Mouse (Mus musculus) cerebral cortex, adult 2 months (tissue): ENCODE data around the gene Plekhb2.

Experiments
- WGBS: fragments of 180-500 bp; shearing (Covaris S2); methylation state at CpG from one replicate; pipeline ENCODE4 v1.1.7; 2018; 5-methylcytosine and 5-hydroxymethylcytosine counted together

Gene Plekhb2

DNA sequence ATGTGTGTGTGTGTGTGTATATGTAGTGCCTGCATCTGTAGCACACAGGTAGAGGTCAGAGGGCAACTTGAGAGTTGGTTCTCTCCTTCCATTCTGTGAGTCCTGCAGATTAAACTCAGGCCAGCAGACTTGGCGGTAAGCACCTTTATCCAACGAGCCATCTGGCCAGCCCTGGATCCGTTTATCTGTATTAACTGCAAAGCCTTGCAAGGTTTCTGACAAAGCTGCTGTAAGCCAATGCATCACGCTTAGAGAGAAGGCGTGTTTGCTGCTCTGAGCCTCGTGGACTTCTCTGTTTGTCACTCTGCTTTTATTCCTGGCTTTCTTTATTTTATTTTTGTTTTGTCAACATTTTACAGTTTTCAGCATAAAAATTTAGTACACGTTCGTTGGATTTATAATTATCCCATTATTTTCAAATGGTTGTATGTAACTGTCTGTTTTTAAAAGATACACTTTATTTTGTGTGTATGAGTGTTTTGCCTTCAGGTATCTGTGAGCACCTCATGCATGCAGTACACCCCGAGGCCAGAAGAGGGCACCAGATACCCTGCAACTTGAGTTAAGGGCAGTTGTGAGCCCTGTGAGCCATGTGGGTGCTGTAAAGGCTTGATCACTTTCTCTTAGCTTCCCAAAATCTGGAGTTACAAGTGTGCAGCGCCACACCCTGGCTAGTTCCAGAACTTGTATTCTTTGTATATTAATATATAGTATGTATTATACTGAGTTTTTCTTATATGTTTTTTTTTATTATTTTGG, 17.2 kb downstream of the Plekhb2 start:
- WGBS, result 54% methylated on average over 10 of the region's 10 CpGs

DNA sequence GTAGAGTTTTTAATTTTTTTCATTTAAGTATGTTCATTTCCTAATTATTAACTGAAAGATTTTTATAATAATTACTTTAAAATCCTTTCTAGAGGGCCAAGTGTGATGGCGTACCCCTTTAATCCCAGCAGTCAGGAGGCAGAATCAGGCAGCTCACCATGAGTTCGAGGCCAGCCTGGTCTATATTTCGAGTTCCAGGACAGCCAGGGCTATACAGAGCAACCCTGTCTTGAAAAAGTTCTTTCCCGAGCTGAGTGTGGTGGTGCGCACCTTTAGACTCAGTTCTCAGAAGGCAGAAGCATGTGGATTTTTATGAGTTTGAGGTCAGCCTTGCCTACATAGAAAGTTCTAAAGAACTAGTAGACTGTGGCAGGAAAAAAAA, 17.8 kb downstream of the Plekhb2 start:
- 96% methylated on average over 5 of the region's 5 CpGs for WGBS

DNA sequence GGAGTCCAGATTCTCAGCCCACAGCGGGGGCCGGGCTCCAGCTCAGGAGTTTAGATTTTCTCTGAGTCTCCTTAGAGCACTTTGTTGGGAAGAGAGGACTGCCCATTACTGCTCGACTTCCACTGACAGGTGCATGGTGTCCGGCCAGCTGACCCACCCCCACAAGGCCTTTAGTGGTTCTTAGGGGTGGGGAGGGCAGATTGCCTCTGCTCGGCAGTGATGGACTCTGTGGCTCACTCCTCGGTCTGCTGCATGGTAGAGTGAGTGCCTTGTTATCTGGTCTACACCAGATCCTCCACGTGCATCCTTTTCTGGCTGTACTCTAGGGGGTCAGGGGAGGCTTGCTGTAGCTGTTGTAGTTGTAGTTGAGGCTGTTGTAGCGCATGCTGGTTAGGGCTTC, 18.6 kb downstream of the Plekhb2 start:
- WGBS, result 92% methylated on average over 8 of the region's 8 CpGs

DNA sequence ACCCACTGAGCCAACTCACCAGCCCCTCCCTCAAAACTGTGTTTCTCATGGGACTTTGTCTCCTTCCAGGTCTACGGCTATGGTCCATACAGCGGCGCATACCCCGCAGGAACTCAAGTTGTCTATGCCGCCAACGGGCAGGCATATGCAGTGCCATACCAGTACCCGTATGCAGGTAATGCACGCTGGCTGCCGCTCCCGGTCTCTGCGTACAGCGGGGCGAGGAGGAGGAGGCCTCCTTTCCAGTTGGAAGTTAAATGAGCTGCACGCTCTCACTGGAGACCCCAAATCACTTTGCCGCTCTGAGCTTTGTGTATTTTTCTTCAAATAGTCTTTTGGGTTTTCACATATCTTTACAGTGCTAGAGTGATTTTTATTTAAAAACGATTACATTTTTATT, 19.5 kb downstream of the Plekhb2 start:
- WGBS, result 98% methylated on average over 16 of the region's 16 CpGs

DNA sequence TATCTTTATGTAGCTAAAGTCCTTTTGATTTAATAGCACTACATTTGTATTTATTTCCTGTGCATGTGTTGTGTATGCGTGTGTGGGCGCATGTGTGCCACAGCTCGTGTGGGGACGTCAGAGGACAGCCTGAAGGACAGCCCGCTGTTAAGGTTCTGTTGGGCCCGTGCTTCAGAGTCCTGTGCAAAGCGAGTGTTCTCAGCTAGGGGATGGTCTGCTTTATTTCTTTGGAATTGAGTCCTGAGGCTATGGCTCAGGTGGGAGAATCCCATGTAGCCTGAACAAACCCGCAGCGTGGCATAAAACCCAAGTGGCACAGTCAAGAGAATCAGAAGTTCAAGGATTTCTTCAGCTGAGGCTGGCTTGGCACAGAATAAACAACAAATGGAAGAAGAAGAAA, 21.4 kb downstream of the Plekhb2 start:
- WGBS, result 93% methylated on average over 9 of the region's 9 CpGs

DNA sequence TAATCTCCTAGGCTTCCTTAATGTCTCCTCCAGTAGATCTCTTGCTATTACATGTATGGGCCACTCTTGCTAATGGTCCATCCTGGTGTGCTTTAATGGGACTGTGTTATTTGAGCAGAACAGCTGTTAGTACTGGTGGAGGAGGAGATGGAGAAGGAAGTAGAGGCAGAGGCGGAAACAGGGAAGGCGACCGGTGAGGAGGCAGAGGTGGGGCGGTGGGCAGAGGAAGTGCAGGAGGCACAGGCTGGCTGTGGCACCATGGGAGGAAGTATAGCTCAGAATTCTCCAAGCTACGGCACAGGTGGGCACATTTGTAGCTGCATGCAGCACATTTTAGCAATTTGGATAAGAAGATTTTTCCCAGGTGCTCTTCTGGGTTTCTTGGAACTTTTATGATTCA, 23.8 kb downstream of the Plekhb2 start:
- 64% methylated on average over 5 of the region's 5 CpGs for WGBS

DNA sequence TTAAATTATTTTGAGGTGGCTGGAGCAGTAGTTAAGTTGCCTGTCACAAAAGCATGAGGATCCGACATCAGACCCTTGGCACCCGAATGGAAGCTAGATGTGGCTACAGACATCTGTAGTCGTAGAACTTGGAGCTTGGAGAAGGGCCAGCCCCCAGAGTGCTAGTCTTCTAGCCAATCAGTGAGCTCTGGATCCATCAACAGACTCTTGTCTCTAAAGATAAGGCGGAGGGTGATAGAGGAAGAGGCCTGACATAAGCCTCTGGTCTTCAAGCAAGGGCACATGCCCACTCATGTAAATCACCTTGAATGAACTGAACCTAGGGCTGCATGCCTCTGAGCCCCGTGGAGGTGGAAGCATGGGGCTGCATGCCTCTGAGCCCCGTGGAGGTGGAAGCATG, 29.8 kb downstream of the Plekhb2 start:
- 72% methylated on average over 6 of the region's 6 CpGs for WGBS

DNA sequence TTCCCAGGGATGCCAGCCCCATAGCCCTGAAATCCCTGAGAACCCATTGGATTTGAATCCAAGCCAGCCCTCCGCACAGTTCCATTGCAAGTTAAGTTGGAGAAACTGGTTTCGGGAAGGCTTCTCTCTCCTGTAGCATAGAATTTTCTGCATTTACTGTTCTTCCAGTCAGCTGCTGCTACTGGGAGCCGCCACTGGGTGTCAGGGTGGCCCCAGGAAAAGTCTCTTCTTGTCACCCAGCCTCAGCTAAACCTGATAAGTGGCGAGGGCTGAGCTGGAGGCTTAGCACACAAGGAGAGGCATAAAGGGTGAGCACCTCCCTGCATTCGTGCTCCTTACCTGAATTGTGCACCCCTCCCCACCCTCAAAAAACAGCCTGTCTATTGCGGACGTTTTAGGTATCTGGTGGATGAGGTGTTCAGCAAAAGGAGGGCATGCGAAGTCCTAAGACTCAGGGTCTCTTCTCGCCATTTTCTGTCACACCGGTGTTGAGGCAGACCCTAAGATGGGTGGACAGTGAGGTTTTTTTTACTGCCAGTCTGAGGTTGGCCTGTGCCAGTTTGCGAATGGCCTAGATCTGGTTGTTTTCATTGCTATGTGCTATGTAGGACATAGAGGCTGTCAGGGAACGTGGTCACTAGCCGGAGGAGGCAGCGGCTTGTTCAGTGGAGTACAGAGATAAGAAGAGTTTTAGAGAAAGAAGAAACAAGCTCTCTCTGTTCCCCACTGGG, 41.9 kb downstream of the Plekhb2 start:
- WGBS, result 50% methylated on average over 14 of the region's 14 CpGs

DNA sequence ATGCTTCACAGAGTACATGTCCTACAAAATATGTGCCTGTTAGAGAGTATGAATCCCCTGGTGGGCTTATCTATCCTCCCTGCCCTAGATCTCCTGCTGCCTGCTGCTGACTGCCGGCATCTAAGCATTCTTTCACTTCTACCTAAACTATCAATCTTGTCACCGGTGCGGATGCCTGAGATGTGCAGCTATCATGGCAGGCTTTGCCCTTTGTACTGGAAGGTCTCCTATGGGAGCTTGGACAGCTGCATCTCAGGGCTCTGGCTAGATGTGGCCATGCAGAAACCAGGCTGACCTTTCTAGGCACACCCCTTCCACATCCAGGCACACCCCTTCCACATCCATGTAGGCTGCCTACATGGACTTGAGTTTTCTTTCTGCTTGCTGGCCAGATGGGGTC, 42.7 kb downstream of the Plekhb2 start:
- 90% methylated on average over 3 of the region's 3 CpGs for WGBS

DNA sequence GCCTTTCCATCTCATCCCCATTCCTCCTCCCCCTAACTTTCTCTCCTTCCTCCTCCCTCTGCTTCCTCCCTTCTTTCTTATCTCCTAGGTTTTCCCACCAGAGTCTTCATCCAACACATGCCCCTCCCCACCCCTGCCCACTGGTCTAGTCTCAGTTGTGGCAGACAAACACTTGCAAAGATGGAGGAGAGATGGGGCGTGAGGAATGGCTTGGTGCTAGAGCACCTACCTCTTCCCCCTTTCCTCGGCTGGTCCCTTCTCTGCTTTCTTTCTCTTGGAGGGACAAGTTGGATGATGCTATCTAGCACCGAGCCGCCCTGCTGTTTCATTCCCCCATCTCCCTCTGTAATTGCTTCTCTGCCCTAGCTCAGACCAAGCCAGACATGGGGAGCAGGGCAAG, 43.6 kb downstream of the Plekhb2 start:
- WGBS, result 90% methylated on average over 4 of the region's 4 CpGs

DNA sequence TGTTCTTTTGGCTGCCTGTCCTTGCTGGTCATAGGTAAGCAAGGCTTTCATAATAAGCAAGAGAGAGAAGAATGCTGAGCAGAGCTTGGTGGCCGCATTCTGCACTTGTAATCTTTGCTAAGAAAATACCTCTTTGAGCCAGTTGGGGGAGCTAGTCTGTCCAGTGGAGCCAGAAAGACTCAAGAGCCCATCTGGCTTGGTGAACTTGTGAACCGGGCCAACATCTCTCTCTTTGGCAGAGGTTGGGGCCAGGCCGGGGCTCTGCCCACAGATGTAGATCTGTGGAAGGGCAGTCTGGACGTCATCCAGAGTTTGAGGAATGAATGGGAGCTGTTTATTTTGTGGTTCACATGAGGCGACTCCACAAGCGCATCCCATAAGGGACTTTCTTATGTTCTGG, 44.1 kb downstream of the Plekhb2 start:
- WGBS, result 58% methylated on average over 6 of the region's 6 CpGs

DNA sequence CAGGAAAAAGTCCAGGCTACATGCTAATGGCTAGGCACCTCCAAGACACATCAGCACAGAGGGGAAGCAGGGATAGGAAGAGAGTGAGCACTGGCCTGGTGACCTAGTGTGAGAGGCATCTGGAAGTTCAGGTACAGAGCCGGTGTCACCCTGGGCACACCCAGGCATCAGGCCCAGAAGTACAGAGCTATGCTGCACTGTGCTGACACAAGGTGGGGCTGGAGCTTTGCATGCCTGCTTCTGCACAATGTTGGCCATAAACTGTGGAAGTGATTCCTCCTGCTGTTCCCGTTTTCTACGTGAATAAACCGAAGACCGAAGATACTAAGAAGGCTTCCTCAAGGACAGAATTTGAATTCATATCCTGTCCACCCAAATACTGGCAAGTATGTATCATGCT, 46.3 kb downstream of the Plekhb2 start:
- 78% methylated on average over 5 of the region's 5 CpGs for WGBS

DNA sequence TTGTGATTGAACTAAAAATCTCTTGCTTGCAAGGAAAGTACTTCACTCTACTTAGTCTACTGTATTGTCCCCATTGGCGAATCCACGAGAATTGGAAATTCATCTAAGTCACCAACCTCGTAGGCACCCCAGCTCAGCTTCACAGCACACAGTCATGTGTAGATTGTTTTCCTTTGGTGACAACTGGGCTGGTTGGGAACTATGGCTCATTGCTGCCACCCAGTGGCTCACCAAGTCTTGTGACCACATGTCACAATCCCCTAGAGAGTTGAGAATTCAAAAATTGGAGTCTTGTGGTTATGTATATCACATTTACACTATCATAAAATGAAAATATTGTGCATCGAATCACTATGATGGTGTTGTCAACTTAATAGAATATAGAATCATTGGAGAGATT, 47.1 kb downstream of the Plekhb2 start:
- WGBS, result 54% methylated on average over 4 of the region's 4 CpGs

DNA sequence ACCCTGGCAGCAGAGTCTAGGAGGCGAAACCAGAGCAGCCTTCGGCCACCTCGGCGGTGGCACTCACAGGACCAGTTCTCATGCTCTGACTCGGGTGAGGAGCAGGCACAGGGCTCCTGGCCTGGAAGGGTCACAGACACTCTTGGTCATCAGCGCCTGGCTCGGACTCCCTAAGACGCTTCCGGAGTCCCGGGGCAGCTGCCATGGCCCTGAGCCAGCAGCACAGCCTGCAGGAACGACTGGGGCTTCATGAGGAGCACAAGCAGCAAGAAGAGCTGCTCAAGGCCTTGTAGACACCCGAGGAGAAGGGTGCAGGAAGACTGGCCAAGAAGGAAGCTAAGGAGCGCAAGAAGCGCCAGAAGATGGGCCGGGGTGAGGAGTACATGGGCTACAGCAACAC, 78.9 kb downstream of the Plekhb2 start:
- WGBS, result 93% methylated on average over 15 of the region's 15 CpGs
